Mouse (Mus musculus): Measurements from ENCODE around the gene Irf6.

The Irf6 gene

GRCm38 (mm10) chr1:193157111-193157492, 4.2 kb downstream of the Irf6 start:
- no peak for DNase-seq

- DNase-seq, result no peak
Observed at GRCm38 (mm10) chr1:193159163-193159562, 6.3 kb downstream of the Irf6 start.

- DNase-seq, result no peak
Observed at GRCm38 (mm10) chr1:193159613-193160012, 6.7 kb downstream of the Irf6 start.

GRCm38 (mm10) chr1:193160317-193161032, 7.6 kb downstream of the Irf6 start:
- no peak for DNase-seq

- no peak for DNase-seq
Observed at GRCm38 (mm10) chr1:193167746-193168145, 14.8 kb downstream of the Irf6 start, which contains the start of gene A130010J15Rik. Gene A130010J15Rik, plus strand, starts transcription at chr1:193168046.

GRCm38 (mm10) chr1:193169228-193169627, 16.3 kb downstream of the Irf6 start:
- DNase-seq, result no peak

- DNase-seq, result no peak
Observed at GRCm38 (mm10) chr1:193169856-193170255, 16.9 kb downstream of the Irf6 start.

- peak; percentile 87 for DNase-seq
Observed at GRCm38 (mm10) chr1:193172991-193173809, 20.3 kb downstream of the Irf6 start.

GRCm38 (mm10) chr1:193173810-193174129, 20.9 kb downstream of the Irf6 start:
- DNase-seq, result no peak

- no peak for DNase-seq
Observed at GRCm38 (mm10) chr1:193174143-193174733, 21.3 kb downstream of the Irf6 start.

GRCm38 (mm10) chr1:193181104-193181503, 28.2 kb downstream of the Irf6 start:
- DNase-seq, result no peak

- no peak for DNase-seq
Observed at GRCm38 (mm10) chr1:193188257-193188656, 35.3 kb downstream of the Irf6 start.

GRCm38 (mm10) chr1:193189151-193189621, 36.3 kb downstream of the Irf6 start:
- DNase-seq, result peak; percentile 19

GRCm38 (mm10) chr1:193189771-193190170, 36.9 kb downstream of the Irf6 start:
- no peak for DNase-seq

- DNase-seq, result no peak
Observed at GRCm38 (mm10) chr1:193191675-193192283, 38.9 kb downstream of the Irf6 start.

- no peak for DNase-seq
Observed at GRCm38 (mm10) chr1:193194416-193195140, 41.7 kb downstream of the Irf6 start.

GRCm38 (mm10) chr1:193195169-193195810, 42.4 kb downstream of the Irf6 start:
- DNase-seq, result no peak

- no peak for DNase-seq
Observed at GRCm38 (mm10) chr1:193197494-193198205, 44.7 kb downstream of the Irf6 start.

GRCm38 (mm10) chr1:193198312-193198711, 45.4 kb downstream of the Irf6 start:
- no peak for DNase-seq

GRCm38 (mm10) chr1:193200640-193201382, 47.9 kb downstream of the Irf6 start:
- DNase-seq, result no peak

GRCm38 (mm10) chr1:193201383-193201778, 48.5 kb downstream of the Irf6 start, which contains the start of gene Traf3ip3:
Gene Traf3ip3, minus strand, starts transcription at chr1:193201703.
- DNase-seq, result no peak

Measured in right cerebral cortex, postnatal 4 days (tissue).